Mouse (Mus musculus): ENCODE measurements around the gene Olfr764-ps1.
"Not testable (repeated sequence)": the region's sequence is repeated elsewhere in the genome, so short reads cannot be mapped to it uniquely, and the experiment has no call there.

The Olfr764-ps1 gene

GRCm38 (mm10) chr10:129039796-129040195 is at the start of gene Olfr764-ps1:
Gene Olfr764-ps1 (minus strand): TSS chr10:129039896.
- DNase-seq (ENCODE audit: low read depth), result no peak

- not testable (repeated sequence) for DNase-seq (ENCODE audit: low read depth)
Measured at GRCm38 (mm10) chr10:129082810-129083209, 43.1 kb upstream of the Olfr764-ps1 start, which contains the start of gene Olfr767. Gene Olfr767 (minus strand): TSS chr10:129082910.

GRCm38 (mm10) chr10:129068877-129069276 is 29.2 kb upstream of the Olfr764-ps1 start, which contains the start of gene Olfr766-ps1:
Gene Olfr766-ps1 (minus strand): TSS chr10:129068977.
- no peak for DNase-seq (ENCODE audit: low read depth)

GRCm38 (mm10) chr10:129049898-129050297 is 10.2 kb upstream of the Olfr764-ps1 start, which contains the start of gene Olfr765:
Gene Olfr765 (minus strand): TSS chr10:129049998.
- DNase-seq (ENCODE audit: low read depth), result not testable (repeated sequence)

- no peak for DNase-seq (ENCODE audit: low read depth)
Measured at GRCm38 (mm10) chr10:129028343-129028742, 11.4 kb downstream of the Olfr764-ps1 start.

GRCm38 (mm10) chr10:129026018-129026662 is 13.6 kb downstream of the Olfr764-ps1 start:
- DNase-seq (ENCODE audit: low read depth), result peak; percentile 64

- DNase-seq (ENCODE audit: low read depth), result no peak
Measured at GRCm38 (mm10) chr10:129023319-129023718, 16.4 kb downstream of the Olfr764-ps1 start.

- DNase-seq (ENCODE audit: low read depth), result no peak
Measured at GRCm38 (mm10) chr10:129014477-129014876, 25.2 kb downstream of the Olfr764-ps1 start.

GRCm38 (mm10) chr10:129011511-129011910 is 28.2 kb downstream of the Olfr764-ps1 start:
- not testable (repeated sequence) for DNase-seq (ENCODE audit: low read depth)

- no peak for DNase-seq (ENCODE audit: low read depth)
Measured at GRCm38 (mm10) chr10:129010288-129010841, 29.3 kb downstream of the Olfr764-ps1 start, which contains the start of gene Olfr763. Gene Olfr763 (plus strand): TSS chr10:129010791.

GRCm38 (mm10) chr10:129004032-129004920 is 35.4 kb downstream of the Olfr764-ps1 start:
- no peak for DNase-seq (ENCODE audit: low read depth)

GRCm38 (mm10) chr10:128996523-128997040 is 43.1 kb downstream of the Olfr764-ps1 start:
- no peak for DNase-seq (ENCODE audit: low read depth)

- DNase-seq (ENCODE audit: low read depth), result no peak
Measured at GRCm38 (mm10) chr10:128995796-128996195, 43.9 kb downstream of the Olfr764-ps1 start.

- peak; percentile 40 for DNase-seq (ENCODE audit: low read depth)
Measured at GRCm38 (mm10) chr10:128990994-128991393, 48.7 kb downstream of the Olfr764-ps1 start.

- DNase-seq (ENCODE audit: low read depth), result peak; percentile 11
Measured at GRCm38 (mm10) chr10:128990129-128990850, 49.4 kb downstream of the Olfr764-ps1 start.

GRCm38 (mm10) chr10:128989131-128989530 is 50.6 kb downstream of the Olfr764-ps1 start, which contains the start of gene Olfr9:
Gene Olfr9 (plus strand): TSS chr10:128989431.
- not testable (repeated sequence) for DNase-seq (ENCODE audit: low read depth)

Data from induced T-regulatory cell, adult 2 months (primary cell).